Mouse (Mus musculus) lung, embryonic 14.5 days (tissue): ENCODE measurements around the gene Flt4. TPM values are rescaled to one million over a fixed set of nuclear protein-coding genes. Genes with fewer than 3 reads are reported as not detected.

Experiments
- ATAC-seq: fragments of 200-750 bp; cut with Nextera tagmentation; 2 replicates; pipeline ENCODE4 v1.8.0; 2017; ENCODE audit warnings: mild to moderate bottlenecking, moderate TSS enrichment, moderate library complexity; ENCODE audit not compliant: insufficient read depth
- DNase-seq: peaks from one replicate; pipeline ENCODE4 v3.0.0-alpha.2; 2015
- H3K27ac ChIP-seq: fragments of 300-500 bp; sonication (generic); 2 replicates; pipeline ENCODE4 v1.5.1; 2014; ENCODE audit warnings: low read depth, mild to moderate bottlenecking, moderate library complexity
- H3K27me3 ChIP-seq: fragments of 300-500 bp; sonication (generic); 2 replicates; pipeline ENCODE4 v1.6.1; 2014; ENCODE audit warnings: low read length, control low read depth; ENCODE audit not compliant: insufficient read depth
- H3K36me3 ChIP-seq: fragments of 300-500 bp; sonication (generic); 2 replicates; pipeline ENCODE4 v1.6.1; 2014; ENCODE audit warnings: control low read depth; ENCODE audit not compliant: insufficient read depth
- H3K4me1 ChIP-seq: fragments of 300-500 bp; sonication (generic); 2 replicates; pipeline ENCODE4 v1.6.1; 2014; ENCODE audit warnings: antibody characterized with exemption, control low read depth; ENCODE audit not compliant: insufficient read depth
- H3K4me2 ChIP-seq: fragments of 300-500 bp; sonication (generic); 2 replicates; pipeline ENCODE4 v1.6.1; 2014; ENCODE audit warnings: mild to moderate bottlenecking
- H3K4me3 ChIP-seq: fragments of 300-500 bp; sonication (generic); 2 replicates; pipeline ENCODE4 v1.5.1; 2014; ENCODE audit warnings: low read depth, low read length
- H3K9ac ChIP-seq: fragments of 300-500 bp; sonication (generic); 2 replicates; pipeline ENCODE4 v1.6.1; 2014
- H3K9me3 ChIP-seq: fragments of 300-500 bp; sonication (generic); 2 replicates; pipeline ENCODE4 v1.6.1; 2016; ENCODE audit warnings: low read depth, low read length, control low read depth
- CTCF ChIP-seq: IDR thresholded peaks from 2 replicates; pipeline ENCODE4 v1.5.1; 2016; ENCODE audit warnings: antibody characterized with exemption, low read depth
- WGBS: fragments of 180-500 bp; shearing (Covaris S2); extraction: QIAGEN DNeasy Blood & Tissue Kit; methylation state at CpG from one replicate; pipeline ENCODE4 v1.1.7; 2014; 5-methylcytosine and 5-hydroxymethylcytosine counted together
- polyA plus RNA-seq: library from polyadenylated mRNA; unstranded; fragments of >200 nt; fragmentation: Nextera tagmentation; extraction: Ambion mirVana; gene quantifications from 2 replicates; pipeline ENCODE4 v1.2.1, GENCODE M21; 2014

The Flt4 gene
- polyA plus RNA-seq, 1 experiment from 2014 or later = 14.6 TPM

DNA sequence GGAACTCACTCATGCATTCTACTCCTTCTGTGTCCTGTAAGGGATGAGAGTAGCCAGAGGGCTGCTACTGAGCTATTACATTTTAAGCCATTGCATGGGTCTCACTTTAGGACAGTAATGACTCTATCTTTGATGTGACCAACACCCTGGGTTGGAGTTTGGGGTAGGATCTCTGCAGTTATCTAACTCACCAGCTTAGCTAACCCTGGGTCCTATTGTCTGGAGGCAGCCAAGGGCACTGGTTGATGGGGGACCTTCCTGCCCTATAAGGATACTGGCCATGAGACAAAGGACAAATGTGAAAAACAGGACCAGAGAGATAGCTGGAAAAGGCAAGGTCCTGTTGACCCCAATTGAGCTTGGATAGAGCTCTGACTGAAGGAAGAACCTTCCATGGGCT lies 46.4 kb downstream of the Flt4 start:
- Histone ChIP-seq H3K36me3 (no peaks in the 10 kb centered on the region), H3K27ac (no peak overlapping the region), H3K4me1 (0 out of 2 replicates have a peak, but pooled peaks cover 5% of the 10 kb centered on the region), H3K4me3 (no peak overlapping the region), H3K4me2 (no peak overlapping the region), H3K9me3 (no peaks in the 10 kb centered on the region), H3K27me3 (no peaks in the 10 kb centered on the region), H3K9ac (no peak overlapping the region)
- TF ChIP-seq CTCF = no peak
- DNase-seq = no peak
- ATAC-seq = no peak

DNA sequence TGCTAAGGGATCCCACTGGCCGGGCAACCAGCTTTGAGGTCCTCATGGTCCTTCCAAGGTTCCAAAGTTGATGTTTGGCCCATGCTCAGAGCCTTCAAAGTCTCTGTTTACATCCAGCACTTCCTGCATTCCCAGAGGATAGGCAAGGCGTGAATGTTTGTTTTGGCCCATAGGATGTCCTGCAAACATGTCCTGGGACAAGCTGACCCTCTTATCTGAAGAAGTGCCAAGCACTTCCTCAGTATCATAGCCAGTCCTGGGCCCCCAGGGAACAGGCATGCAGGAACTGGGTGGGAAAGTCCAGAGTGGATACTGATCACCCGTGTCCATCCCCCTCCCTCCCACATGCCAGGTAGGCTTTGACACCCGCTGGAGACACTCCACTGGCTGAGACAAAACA lies 49.0 kb downstream of the Flt4 start:
- H3K4me2 ChIP-seq = no peak overlapping the region
- no peaks in the 10 kb centered on the region for H3K27me3 ChIP-seq
- ATAC-seq = no peak
- no peak overlapping the region for H3K9ac ChIP-seq
- no peak overlapping the region for H3K4me3 ChIP-seq
- 60% methylated on average over 4 of the region's 4 CpGs for WGBS
- H3K27ac ChIP-seq = no peak overlapping the region
- no peaks in the 10 kb centered on the region for H3K9me3 ChIP-seq
- peak; percentile 38 for DNase-seq
- H3K4me1 ChIP-seq = 0 out of 2 replicates have a peak, but pooled peaks cover 5% of the 10 kb centered on the region
- H3K36me3 ChIP-seq = no peaks in the 10 kb centered on the region
- TF ChIP-seq CTCF = no peak

DNA sequence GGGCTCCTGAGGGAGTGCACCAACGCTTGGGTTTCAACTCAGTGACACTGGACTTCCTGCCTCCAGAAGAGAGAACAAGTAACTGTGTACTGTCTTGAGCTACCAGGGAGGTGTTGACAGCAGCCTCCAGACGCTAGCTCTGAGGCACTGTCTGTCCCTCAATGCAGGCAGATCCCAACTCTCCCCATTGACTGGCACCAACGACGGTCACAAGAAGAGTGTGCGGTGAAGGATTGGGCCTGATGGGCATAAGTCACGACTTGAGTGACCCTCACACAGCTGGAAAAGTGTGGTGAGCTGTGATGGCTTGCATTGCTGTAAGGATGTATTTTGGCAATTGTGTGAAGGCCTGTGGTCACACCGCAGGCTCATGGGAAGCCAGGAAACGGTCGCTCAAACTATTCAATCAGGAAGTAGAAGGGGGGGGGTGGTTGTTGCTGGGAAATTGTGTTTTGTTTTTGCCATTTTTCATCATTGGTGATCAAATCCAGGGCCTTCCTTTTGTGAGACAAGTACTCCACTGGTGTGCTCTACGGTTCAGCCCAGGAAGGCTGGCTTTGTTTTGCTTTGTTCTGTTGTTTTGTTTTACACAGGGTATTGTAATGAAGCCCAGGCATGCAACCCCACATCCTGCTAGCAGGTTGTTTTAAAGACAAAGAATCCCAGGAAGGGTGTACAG lies 49.9 kb downstream of the Flt4 start:
- DNase-seq = peak; percentile 36
- no peak for TF ChIP-seq CTCF
- H3K4me2 ChIP-seq = no peak overlapping the region

DNA sequence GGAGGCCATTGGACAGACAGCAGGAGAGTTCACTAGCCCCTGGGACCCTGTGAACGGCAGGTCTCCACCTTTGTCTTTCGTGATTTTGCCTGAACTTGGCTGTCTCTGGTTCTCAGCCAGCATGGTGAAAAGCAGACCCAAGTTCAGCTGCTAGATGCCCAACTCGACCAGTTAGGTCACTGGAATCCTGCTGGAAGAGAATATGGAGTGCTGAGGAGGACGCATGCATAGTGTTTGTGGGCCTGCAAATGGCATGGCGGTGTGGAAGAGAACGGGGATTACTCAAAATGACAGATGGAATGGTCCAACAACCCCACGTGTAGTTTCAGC lies 50.4 kb downstream of the Flt4 start:
- 65% methylated on average over 7 of the region's 7 CpGs for WGBS
- no peaks in the 10 kb centered on the region for H3K9me3 ChIP-seq
- H3K27ac ChIP-seq = peak overlapping the region; percentile 46; the same call in 1 of the 2 replicates
- no peak overlapping the region for H3K9ac ChIP-seq
- no peak overlapping the region for H3K4me3 ChIP-seq
- 0 out of 2 replicates have a peak, but pooled peaks cover 5% of the 10 kb centered on the region for H3K4me1 ChIP-seq
- H3K27me3 ChIP-seq = no peaks in the 10 kb centered on the region
- TF ChIP-seq CTCF = no peak
- no peak overlapping the region for H3K4me2 ChIP-seq
- no peak for DNase-seq
- ATAC-seq = no peak
- H3K36me3 ChIP-seq = no peaks in the 10 kb centered on the region

More for the DNA sequence above, 49.9 kb downstream of the Flt4 start:
- WGBS = 49% methylated on average over 10 of the region's 10 CpGs
- Histone ChIP-seq H3K4me1 (0 out of 2 replicates have a peak, but pooled peaks cover 5% of the 10 kb centered on the region), H3K36me3 (no peaks in the 10 kb centered on the region), H3K9me3 (no peaks in the 10 kb centered on the region), H3K9ac (no peak overlapping the region), H3K27me3 (no peaks in the 10 kb centered on the region), H3K27ac (peak overlapping the region; percentile 48; the same call in 1 of the 2 replicates), H3K4me3 (no peak overlapping the region)
- peak; percentile 54; the same call in 1 of the 2 replicates for ATAC-seq

DNA sequence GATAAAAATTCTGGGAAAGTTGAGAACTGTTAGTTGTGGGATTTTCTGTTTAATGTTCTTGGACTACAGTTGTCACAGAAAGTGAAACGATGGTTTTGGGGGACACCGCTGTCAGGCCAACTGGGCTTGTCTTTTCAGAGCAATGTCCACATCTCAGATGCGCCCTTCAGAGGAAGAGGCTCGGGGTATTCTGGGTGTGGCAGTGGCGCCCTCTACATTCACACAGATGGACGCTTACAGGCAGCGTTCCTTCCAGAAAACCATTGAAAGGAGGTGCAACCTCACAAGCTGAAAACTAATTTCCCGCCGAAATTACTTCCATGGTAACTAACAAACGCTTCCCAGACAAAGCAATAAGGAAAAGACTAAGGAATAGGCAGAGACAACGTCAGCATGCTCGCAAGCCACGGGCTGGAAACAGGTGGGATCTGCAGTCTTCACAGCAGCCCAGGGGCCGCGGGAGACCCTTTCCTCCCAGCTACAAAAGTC lies 53.3 kb downstream of the Flt4 start:
- ATAC-seq (no peak), DNase-seq (no peak)
- Histone ChIP-seq H3K4me1 (0 out of 2 replicates have a peak, but pooled peaks cover 5% of the 10 kb centered on the region), H3K9me3 (no peaks in the 10 kb centered on the region), H3K4me3 (no peak overlapping the region), H3K27ac (no peak overlapping the region), H3K27me3 (no peaks in the 10 kb centered on the region), H3K4me2 (no peak overlapping the region), H3K36me3 (no peaks in the 10 kb centered on the region), H3K9ac (no peak overlapping the region)
- TF ChIP-seq CTCF = 0 out of 2 replicates have a peak, but pooled peaks have one; percentile 9
- 47% methylated on average over 15 of the region's 15 CpGs for WGBS

DNA sequence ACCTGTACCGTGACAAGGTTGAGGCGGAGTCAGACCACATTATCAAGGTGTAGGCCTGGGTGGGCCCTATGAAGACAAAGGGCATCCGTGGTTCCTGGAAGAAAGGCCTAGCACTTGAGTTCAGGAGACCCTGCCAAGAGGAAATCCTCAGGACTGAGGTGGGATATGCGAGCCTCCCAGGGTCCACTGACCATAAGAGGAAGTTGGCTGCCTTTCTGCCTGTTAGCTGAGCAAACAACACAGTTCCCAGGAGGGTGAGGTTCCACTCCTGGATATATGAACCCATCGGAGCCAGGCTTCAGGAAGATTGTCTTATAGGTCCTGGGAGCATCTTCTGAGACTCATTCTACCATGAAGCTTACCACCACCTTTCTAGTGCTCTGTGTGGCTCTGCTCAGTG lies 54.2 kb downstream of the Flt4 start, which contains the start of gene Scgb3a1:
TSS of gene Scgb3a1 (plus strand) at position 301 of the 400 bp plus-strand sequence.
- Histone ChIP-seq H3K9me3 (no peaks in the 10 kb centered on the region), H3K9ac (no peak within 1 kb of the TSS), H3K4me3 (no peak within 1 kb of the TSS), H3K27me3 (no peaks in the 10 kb centered on the region), H3K4me1 (no peaks in the 10 kb centered on the region), H3K36me3 (peaks cover 1% of the 10 kb centered on the region; the same call in 1 of the 2 replicates), H3K27ac (no peak within 1 kb of the TSS), H3K4me2 (no peak within 1 kb of the TSS)
- TF ChIP-seq CTCF = no peak
- 83% methylated on average over 5 of the region's 5 CpGs for WGBS
- no peak for ATAC-seq
- DNase-seq = no peak

DNA sequence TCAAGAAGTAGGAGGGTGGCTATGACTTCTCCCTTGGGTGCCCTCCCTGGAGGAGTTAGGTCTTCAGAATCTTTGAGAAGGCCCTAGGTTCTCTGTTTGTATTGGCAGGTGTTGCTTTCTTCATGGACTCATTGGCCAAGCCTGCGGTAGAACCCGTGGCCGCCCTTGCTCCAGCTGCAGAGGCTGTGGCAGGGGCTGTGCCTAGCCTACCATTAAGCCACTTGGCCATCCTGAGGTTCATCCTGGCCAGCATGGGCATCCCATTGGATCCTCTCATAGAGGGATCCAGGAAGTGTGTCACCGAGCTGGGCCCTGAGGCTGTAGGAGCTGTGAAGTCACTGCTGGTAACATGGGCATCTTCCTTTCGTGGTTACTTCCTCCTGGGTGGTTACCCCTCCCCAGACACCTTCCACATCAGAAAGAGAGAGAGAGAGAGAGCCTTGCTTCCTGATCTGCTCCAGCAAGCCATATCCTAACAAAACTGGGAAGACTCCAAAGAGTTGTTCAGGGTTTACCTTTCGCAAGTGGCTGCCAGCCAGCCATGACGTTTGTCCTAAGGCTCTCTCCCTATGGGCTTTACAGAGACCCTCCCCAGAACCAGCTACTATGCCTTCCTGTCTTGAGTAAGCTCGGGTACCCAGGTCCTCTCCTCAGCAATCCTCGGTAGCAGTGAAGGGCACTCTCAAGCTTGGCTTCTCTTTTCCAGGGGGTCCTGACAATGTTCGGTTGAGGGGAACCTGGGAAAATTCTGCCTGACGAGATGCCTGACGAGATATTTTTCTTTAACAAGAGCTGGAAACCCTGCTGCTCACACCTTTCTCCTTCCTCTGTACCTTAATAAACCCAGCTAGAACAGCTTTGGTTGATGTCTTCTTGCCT lies 55.4 kb downstream of the Flt4 start:
- ATAC-seq (no peak), DNase-seq (no peak)
- no peak overlapping the region for H3K4me2 ChIP-seq
- no peak overlapping the region for H3K4me3 ChIP-seq
- no peaks in the 10 kb centered on the region for H3K9me3 ChIP-seq
- H3K4me1 ChIP-seq = no peaks in the 10 kb centered on the region
- H3K27me3 ChIP-seq = no peaks in the 10 kb centered on the region
- no peak overlapping the region for H3K27ac ChIP-seq
- peaks cover 10% of the 10 kb centered on the region for H3K36me3 ChIP-seq
- no peak overlapping the region for H3K9ac ChIP-seq
- 74% methylated on average over 12 of the region's 12 CpGs for WGBS
- no peak for TF ChIP-seq CTCF
